Comparison of ENCODE assay signal across 17 mouse cellular contexts in the genomic region with DNA sequence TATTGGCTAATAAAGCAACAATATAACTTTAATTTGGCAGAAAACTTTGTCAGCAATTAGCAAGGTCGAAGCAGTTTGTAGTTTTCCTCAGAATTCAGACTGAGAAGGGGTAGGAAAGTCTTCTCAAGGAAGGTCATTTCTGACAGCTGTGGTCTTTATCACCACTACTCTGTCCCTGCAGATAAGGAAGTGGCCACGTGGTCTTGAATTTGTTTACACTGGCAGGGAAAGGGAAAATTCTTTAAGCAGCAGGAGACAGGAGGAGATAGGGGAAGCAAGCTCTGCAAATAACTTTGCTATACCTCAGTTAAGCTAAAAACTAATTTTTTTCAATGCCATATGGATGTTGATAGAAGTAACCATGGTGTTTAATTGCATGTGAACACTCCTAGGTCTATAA. TPM values are rescaled to one million over a fixed set of nuclear protein-coding genes. Genes with fewer than 3 reads are reported as not detected.
DNase-seq lines count a peak whose midpoint lies in the region; ATAC-seq lines count a peak whose summit lies in the region.
"Not testable (repeated sequence)": the region's sequence is repeated elsewhere in the genome, so short reads cannot be mapped to it uniquely, and the experiment has no call there.
"Had no signal": no experiment of that assay in that cellular context is flagged by ENCODE, and none has a peak within 500 bp of the region (broad histone marks: within the 10 kb centered on the region; RNA-seq: fewer than 3 reads in every experiment).

No protein-coding gene starts in this region.

- not testable (repeated sequence) for H3K27me3 ChIP-seq in heart, embryonic 14.5 days (ENCODE audit: control insufficient read depth, insufficient read depth, low read length); intestine, embryonic 15.5 days (replicated peaks); liver, embryonic 16.5 days (ENCODE audit: control insufficient read depth, insufficient read depth, low read depth, low read length)

- H3K4me1 ChIP-seq in heart, embryonic 14.5 days (ENCODE audit: control insufficient read depth in 2 of 2, insufficient read depth in 2 of 2, low read length in 2 of 2); intestine, embryonic 15.5 days (replicated peaks); liver, embryonic 16.5 days (ENCODE audit: control insufficient read depth, low read depth, low read length): not testable (repeated sequence)

- H3K4me3 ChIP-seq in heart, embryonic 14.5 days (ENCODE audit: control insufficient read depth in 1 of 2, insufficient read depth in 1 of 2, low read depth in 1 of 2, low read length in 2 of 2); intestine, embryonic 15.5 days (replicated peaks); liver, embryonic 16.5 days (ENCODE audit: low read depth, low read length): not testable (repeated sequence)

- not testable (repeated sequence) for H3K9me3 ChIP-seq in heart, embryonic 14.5 days (ENCODE audit: control insufficient read depth, low read length); intestine, embryonic 15.5 days; liver, embryonic 16.5 days (replicated peaks; ENCODE audit: control insufficient read depth, low read length)

- not testable (repeated sequence) for H3K4me2 ChIP-seq in heart, embryonic 14.5 days (ENCODE audit: low read length); intestine, embryonic 15.5 days (replicated peaks); liver, embryonic 16.5 days (ENCODE audit: low read depth, low read length)

- H3K36me3 ChIP-seq in heart, embryonic 14.5 days (ENCODE audit: control insufficient read depth, insufficient read depth, low read length); intestine, embryonic 15.5 days; liver, embryonic 16.5 days (ENCODE audit: control insufficient read depth, insufficient read depth): not testable (repeated sequence)

- peak; percentile 68; the same call in 1 of the 2 replicates for ATAC-seq in heart, embryonic 14.5 days (ENCODE audit: insufficient number of reproducible peaks, insufficient read depth, low FRiP score, low read depth)
- peak; percentile 58 for ATAC-seq in intestine, embryonic 15.5 days
- ATAC-seq in liver, embryonic 16.5 days (ENCODE audit: low read depth), result peak; percentile 30; the same call in 1 of the 2 replicates

- 2% methylated on average over 2 of the region's 2 CpGs for WGBS in heart, embryonic 14.5 days
- WGBS in intestine, embryonic 15.5 days, result 16% methylated on average over 2 of the region's 2 CpGs
- WGBS in liver, embryonic 16.5 days (ENCODE audit: insufficient replicate concordance), result 8% methylated on average over 2 of the region's 2 CpGs

- not testable (repeated sequence) for H3K9ac ChIP-seq in heart, embryonic 14.5 days (ENCODE audit: low read length); intestine, embryonic 15.5 days; liver, embryonic 16.5 days (ENCODE audit: low read depth, low read length)

- peak; percentile 6 to 51 for DNase-seq in adrenal gland, adult (ENCODE audit: inconsistent age in 2 of 2, low spot score in 1 of 2)
- DNase-seq in embryo, embryonic 10 days (ENCODE audit: low spot score), result peak; percentile 4
- DNase-seq in ovary, adult 18-20 months (ENCODE audit: low spot score), result peak; percentile 40

- not testable (repeated sequence) for H3K27ac ChIP-seq in heart, embryonic 14.5 days (replicated peaks in 1 of 2; ENCODE audit: control insufficient read depth in 1 of 2, insufficient read depth in 1 of 2, low read depth in 2 of 2, low read length in 2 of 2); intestine, embryonic 15.5 days; liver, embryonic 16.5 days (ENCODE audit: low read length)

RNA-seq across cellular contexts. Expression of gene Vmn2r6, which starts 3.2 kb away (rescaled TPM):
- not detected in 2 replicates for polyA plus RNA-seq in heart, embryonic 14.5 days (2014; fragmentation: Nextera tagmentation; extraction: Ambion mirVana)
- not detected in 2 replicates for polyA plus RNA-seq in intestine, embryonic 15.5 days (2015; fragmentation: Nextera tagmentation; extraction: Ambion mirVana)
- polyA plus RNA-seq in liver, embryonic 16.5 days (2015; fragmentation: Nextera tagmentation; extraction: Ambion mirVana), result not detected in 2 replicates
- polyA plus RNA-seq: CD4-positive, CD25-positive, alpha-beta regulatory T cell, adult 4 months; cerebellum, adult 2 months; embryonic facial prominence, embryonic 11.5 days; embryonic facial prominence, embryonic 15.5 days; erythroblast, embryonic 14.5 days; forebrain, embryonic 10.5 days; forebrain, embryonic 14.5 days; G1E; hindbrain, embryonic 13.5 days; hindbrain, postnatal 0 days; intestine, embryonic 14.5 days had no signal

RNA-seq across cellular contexts. Expression of gene Vmn2r5, which starts 59.2 kb away (rescaled TPM):
- polyA plus RNA-seq in heart, embryonic 14.5 days (2014; fragmentation: Nextera tagmentation; extraction: Ambion mirVana), result not detected in 2 replicates
- not detected in 2 replicates for polyA plus RNA-seq in intestine, embryonic 15.5 days (2015; fragmentation: Nextera tagmentation; extraction: Ambion mirVana)
- polyA plus RNA-seq in liver, embryonic 16.5 days (2015; fragmentation: Nextera tagmentation; extraction: Ambion mirVana), result not detected in 2 replicates
- polyA plus RNA-seq: CD4-positive, CD25-positive, alpha-beta regulatory T cell, adult 4 months; embryonic facial prominence, embryonic 11.5 days; embryonic facial prominence, embryonic 15.5 days; erythroblast, embryonic 14.5 days; forebrain, embryonic 10.5 days; forebrain, embryonic 14.5 days; G1E; hindbrain, embryonic 13.5 days; hindbrain, postnatal 0 days; intestine, embryonic 14.5 days had no signal
